ENCODE assay signal across 19 mouse cellular contexts in the genomic region with DNA sequence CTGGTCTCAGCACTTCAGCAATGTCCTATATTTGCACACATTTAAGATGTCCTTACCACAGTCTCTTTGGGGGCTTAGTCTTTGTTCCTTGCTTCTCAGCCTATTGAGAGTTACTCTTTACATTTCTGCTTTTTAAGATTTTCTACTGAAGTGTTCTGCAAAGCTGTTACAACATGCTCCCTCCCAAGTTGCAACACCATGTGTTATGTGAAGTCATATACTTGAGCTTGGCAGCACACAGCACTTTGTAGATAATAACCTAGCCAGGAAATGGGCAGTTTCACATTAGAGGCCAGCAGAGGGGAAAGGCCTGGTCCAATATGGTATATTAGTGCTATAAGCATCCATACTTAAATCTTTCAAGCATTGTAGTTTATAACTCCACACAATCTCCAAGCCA. TPM values are rescaled to one million over a fixed set of nuclear protein-coding genes. Genes with fewer than 3 reads are reported as not detected.
DNase-seq lines count a peak whose midpoint lies in the region; ATAC-seq and TF ChIP-seq lines count a peak whose summit lies in the region.
"Had no signal": no experiment of that assay in that cellular context is flagged by ENCODE, and none has a peak within 500 bp of the region (broad histone marks: within the 10 kb centered on the region; RNA-seq: fewer than 3 reads in every experiment).

No protein-coding gene starts in this region.

- H3K9ac ChIP-seq in liver, embryonic 11.5 days (ENCODE audit: low read depth, low read length): no peak overlapping the region
- no peak overlapping the region for H3K9ac ChIP-seq in lung, postnatal 0 days (replicated peaks; ENCODE audit: low read depth)
- H3K9ac ChIP-seq in heart, embryonic 11.5 days (ENCODE audit: low read depth, low read length): no peak overlapping the region
- H3K9ac ChIP-seq: heart, embryonic 13.5 days; hindbrain, embryonic 15.5 days; limb, embryonic 13.5 days; neural tube, embryonic 13.5 days; stomach, embryonic 15.5 days had no signal

- H3K27ac ChIP-seq in liver, embryonic 11.5 days (ENCODE audit: low read depth, low read length): peak overlapping the region; percentile 9; the same call in 1 of the 2 replicates
- peak overlapping the region; percentile 68 for H3K27ac ChIP-seq in lung, postnatal 0 days (ENCODE audit: low read length)
- H3K27ac ChIP-seq in heart, embryonic 11.5 days (ENCODE audit: low read depth, low read length): no peak overlapping the region
- H3K27ac ChIP-seq: heart, embryonic 13.5 days; hindbrain, embryonic 15.5 days; limb, embryonic 13.5 days; neural tube, embryonic 13.5 days; stomach, embryonic 15.5 days had no signal

- H3K4me1 ChIP-seq in liver, embryonic 11.5 days (replicated peaks; ENCODE audit: control insufficient read depth, insufficient read depth, low read length): peaks cover 30% of the 10 kb centered on the region
- peaks cover 4% of the 10 kb centered on the region; the same call in 1 of the 2 replicates for H3K4me1 ChIP-seq in lung, postnatal 0 days (ENCODE audit: insufficient read depth, low read depth, low read length)
- H3K4me1 ChIP-seq in heart, embryonic 11.5 days (ENCODE audit: control insufficient read depth, insufficient read depth, low read length): peaks cover 19% of the 10 kb centered on the region

- no peak overlapping the region for H3K4me3 ChIP-seq in liver, embryonic 11.5 days (ENCODE audit: low read depth, low read length)
- no peak overlapping the region for H3K4me3 ChIP-seq in lung, postnatal 0 days (ENCODE audit: low read depth, low read length)
- no peak overlapping the region for H3K4me3 ChIP-seq in heart, embryonic 11.5 days (ENCODE audit: low read depth, low read length)
- H3K4me3 ChIP-seq: heart, embryonic 13.5 days; hindbrain, embryonic 15.5 days; limb, embryonic 13.5 days; neural tube, embryonic 13.5 days; stomach, embryonic 15.5 days had no signal

- H3K36me3 ChIP-seq in liver, embryonic 11.5 days (ENCODE audit: control insufficient read depth, insufficient read depth, low read length): no peaks in the 10 kb centered on the region; the same call in 1 of the 2 replicates
- no peaks in the 10 kb centered on the region for H3K36me3 ChIP-seq in lung, postnatal 0 days (ENCODE audit: insufficient read depth, low read length)
- H3K36me3 ChIP-seq in heart, embryonic 11.5 days (ENCODE audit: control insufficient read depth, insufficient read depth, low read length): no peaks in the 10 kb centered on the region
- H3K36me3 ChIP-seq: stomach, embryonic 15.5 days had no signal

- peak; percentile 93 for TF ChIP-seq EP300 in lung, postnatal 0 days (IDR thresholded peaks at IDR 0.05)

- no peaks in the 10 kb centered on the region for H3K9me3 ChIP-seq in liver, embryonic 11.5 days (ENCODE audit: control insufficient read depth, low read length)
- no peaks in the 10 kb centered on the region for H3K9me3 ChIP-seq in lung, postnatal 0 days (ENCODE audit: low read length)
- H3K9me3 ChIP-seq in heart, embryonic 11.5 days (replicated peaks; ENCODE audit: control insufficient read depth, low read length): no peaks in the 10 kb centered on the region
- H3K9me3 ChIP-seq: heart, embryonic 13.5 days; hindbrain, embryonic 15.5 days; limb, embryonic 13.5 days; neural tube, embryonic 13.5 days; stomach, embryonic 15.5 days had no signal

- H3K4me2 ChIP-seq in liver, embryonic 11.5 days: no peak overlapping the region
- no peak overlapping the region for H3K4me2 ChIP-seq in lung, postnatal 0 days (replicated peaks; ENCODE audit: low read depth, low read length)
- H3K4me2 ChIP-seq in heart, embryonic 11.5 days: no peak overlapping the region
- H3K4me2 ChIP-seq: heart, embryonic 13.5 days; hindbrain, embryonic 15.5 days; limb, embryonic 13.5 days; neural tube, embryonic 13.5 days; stomach, embryonic 15.5 days had no signal

- H3K27me3 ChIP-seq in liver, embryonic 11.5 days (replicated peaks; ENCODE audit: control insufficient read depth, insufficient read depth, low read length): no peaks in the 10 kb centered on the region
- no peaks in the 10 kb centered on the region for H3K27me3 ChIP-seq in lung, postnatal 0 days (replicated peaks; ENCODE audit: insufficient read depth, low read length)
- no peaks in the 10 kb centered on the region for H3K27me3 ChIP-seq in heart, embryonic 11.5 days (ENCODE audit: control insufficient read depth, insufficient read depth, low read length)
- H3K27me3 ChIP-seq: heart, embryonic 13.5 days; hindbrain, embryonic 15.5 days; limb, embryonic 13.5 days; neural tube, embryonic 13.5 days; stomach, embryonic 15.5 days had no signal

- DNase-seq in liver, embryonic 11.5 days (ENCODE audit: low spot score): no peak
- DNase-seq in liver (no peak), adipocyte (ENCODE audit: low spot score) (peak; percentile 77)
- peak; percentile 95 for DNase-seq in lung, postnatal 0 days (ENCODE audit: low spot score)
- peak; percentile 43 to 45 for DNase-seq in monocyte, adult 2 months (ENCODE audit: low read depth in 1 of 2, low spot score in 2 of 2)
- DNase-seq: adrenal gland, postnatal 10 days; cerebellum, adult 9-11 months; heart, postnatal 36 days; kidney, adult 18-20 months; kidney, postnatal 25 days; thymus, adult 2 months had no signal

- TF ChIP-seq CTCF in lung, postnatal 0 days (IDR thresholded peaks at IDR 0.05): no peak

- ATAC-seq in liver, embryonic 11.5 days (replicated peaks; ENCODE audit: low FRiP score): no peak
- ATAC-seq in lung, postnatal 0 days: peak; percentile 58
- no peak for ATAC-seq in CD4-positive, CD25-positive, alpha-beta regulatory T cell, adult 4 months
- no peak for ATAC-seq in heart, embryonic 11.5 days (replicated peaks; ENCODE audit: insufficient number of reproducible peaks, low FRiP score, low TSS enrichment)
- ATAC-seq: midbrain, embryonic 16.5 days had no signal

RNA-seq across cellular contexts. Expression of a gene that starts 2.6 kb away (rescaled TPM):
- polyA plus RNA-seq in liver, embryonic 11.5 days (2014; fragmentation: Nextera tagmentation; extraction: Ambion mirVana): 104 and 110 TPM in 2 replicates
- 98.0 and 99.7 TPM in 2 replicates for polyA plus RNA-seq in lung, postnatal 0 days (2015; fragmentation: Nextera tagmentation; extraction: Ambion mirVana)
- polyA plus RNA-seq in CD4-positive, CD25-positive, alpha-beta regulatory T cell, adult 4 months (2017; shearing (Covaris generic)): 100 to 1,000 TPM; 121 to 155 TPM
- polyA plus RNA-seq in heart, embryonic 11.5 days (2014; fragmentation: Nextera tagmentation; extraction: Ambion mirVana): 88.3 and 90.3 TPM in 2 replicates

RNA-seq across cellular contexts. Expression of a gene that starts 17.8 kb away (rescaled TPM):
- polyA plus RNA-seq in liver, embryonic 11.5 days (2014; fragmentation: Nextera tagmentation; extraction: Ambion mirVana): 6.0 and 12.1 TPM in 2 replicates
- polyA plus RNA-seq in lung, postnatal 0 days (2015; fragmentation: Nextera tagmentation; extraction: Ambion mirVana): 28.8 and 29.8 TPM in 2 replicates
- 1 to 10 TPM in 1 of 2 experiments, not detected in 1; 3.0 TPM for polyA plus RNA-seq in CD4-positive, CD25-positive, alpha-beta regulatory T cell, adult 4 months (2017; shearing (Covaris generic))
- polyA plus RNA-seq in heart, embryonic 11.5 days (2014; fragmentation: Nextera tagmentation; extraction: Ambion mirVana): 761 and 811 TPM in 2 replicates

RNA-seq across cellular contexts. Expression of a gene that starts 23.6 kb away (rescaled TPM):
- 17.0 and 17.1 TPM in 2 replicates for polyA plus RNA-seq in liver, embryonic 11.5 days (2014; fragmentation: Nextera tagmentation; extraction: Ambion mirVana)
- polyA plus RNA-seq in lung, postnatal 0 days (2015; fragmentation: Nextera tagmentation; extraction: Ambion mirVana): 18.3 and 19.0 TPM in 2 replicates
- 1 to 10 TPM; 5.2 to 9.1 TPM for polyA plus RNA-seq in CD4-positive, CD25-positive, alpha-beta regulatory T cell, adult 4 months (2017; shearing (Covaris generic))
- polyA plus RNA-seq in heart, embryonic 11.5 days (2014; fragmentation: Nextera tagmentation; extraction: Ambion mirVana): 14.2 and 18.7 TPM in 2 replicates

RNA-seq across cellular contexts. Expression of a gene that starts 52.1 kb away (rescaled TPM):
- 6.0 and 6.2 TPM in 2 replicates for polyA plus RNA-seq in liver, embryonic 11.5 days (2014; fragmentation: Nextera tagmentation; extraction: Ambion mirVana)
- polyA plus RNA-seq in lung, postnatal 0 days (2015; fragmentation: Nextera tagmentation; extraction: Ambion mirVana): 5.9 and 8.2 TPM in 2 replicates
- 10 to 100 TPM; 17.2 to 37.5 TPM for polyA plus RNA-seq in CD4-positive, CD25-positive, alpha-beta regulatory T cell, adult 4 months (2017; shearing (Covaris generic))
- 5.1 and 5.7 TPM in 2 replicates for polyA plus RNA-seq in heart, embryonic 11.5 days (2014; fragmentation: Nextera tagmentation; extraction: Ambion mirVana)

Comparison
In these comparisons a context has a peak if more than half of its experiments do, and no peak if none do; other contexts are left out.
1. DNase-seq: peak in adipocyte (single experiment), lung, postnatal 0 days (single experiment) and monocyte, adult 2 months (2 of 2); none in liver, embryonic 11.5 days (single experiment) and liver (single experiment).
2. RNA of a gene that starts 17.8 kb away (polyA plus RNA-seq): 761 to 811 TPM in heart, embryonic 11.5 days; 28.8 to 29.8 TPM in lung, postnatal 0 days, 6.0 to 12.1 TPM in liver, embryonic 11.5 days and 3.0 TPM in CD4-positive, CD25-positive, alpha-beta regulatory T cell, adult 4 months; every median in the first group is over 10 times any median in the second.